Mouse (Mus musculus) brain, embryonic 14.5 days (tissue): ENCODE results near the gene Shisa7.

Experiments used
- CTCF ChIP-seq: fragments of 200-500 bp; IDR thresholded peaks from 2 replicates; pipeline ENCODE4 v1.5.1; 2012; ENCODE audit warnings: inconsistent platforms, mild to moderate bottlenecking, moderate library complexity, borderline replicate concordance; ENCODE audit not compliant: insufficient read depth, insufficient read length; ENCODE audit errors: extremely low read depth
- POLR2A ChIP-seq: fragments of 200-500 bp; IDR thresholded peaks from 2 replicates; pipeline ENCODE4 v1.6.1; 2012; ENCODE audit warnings: mild to moderate bottlenecking, inconsistent platforms, borderline replicate concordance; ENCODE audit not compliant: poor library complexity, insufficient read depth, insufficient read length, severe bottlenecking; ENCODE audit errors: extremely low read depth

DNA sequence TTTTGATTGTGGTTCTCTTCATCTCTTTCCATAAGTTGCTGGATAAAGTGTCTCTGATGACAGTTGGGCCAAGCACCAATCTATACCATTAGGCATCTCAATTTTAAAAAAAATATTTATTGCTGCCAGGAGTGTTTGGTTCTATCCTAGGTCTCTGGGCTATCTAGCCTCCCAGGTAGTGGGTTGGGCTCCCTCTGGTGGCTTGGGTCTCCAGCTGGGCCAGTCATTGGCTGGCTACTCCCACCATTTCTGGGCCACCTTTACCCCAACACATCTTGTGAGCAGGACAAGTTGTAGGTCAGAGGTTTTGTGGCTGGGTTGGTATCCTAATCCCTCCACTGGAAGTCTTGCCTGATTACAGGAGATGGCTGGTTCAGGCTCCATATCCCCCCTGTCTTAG, 33.7 kb upstream of the Shisa7 start:
- peak; percentile 15; the same call in 1 of the 2 replicates for TF ChIP-seq CTCF
- no peak for TF ChIP-seq POLR2A
